Mouse (Mus musculus) ES-E14 (cell line): ENCODE results near the gene Sars2.

Experiments used
- CHD2 ChIP-seq: IDR thresholded peaks from 2 replicates; pipeline ENCODE4 v1.6.1; 2014; ENCODE audit warnings: mild to moderate bottlenecking, low read depth, low read length, inconsistent platforms
- HCFC1 ChIP-seq: IDR thresholded peaks from 2 replicates; pipeline ENCODE4 v1.6.1; 2012; ENCODE audit warnings: low read length, inconsistent platforms, borderline replicate concordance; ENCODE audit not compliant: insufficient read depth
- MAFK ChIP-seq: IDR thresholded peaks from 2 replicates; pipeline ENCODE4 v1.6.1; 2014; ENCODE audit warnings: mild to moderate bottlenecking, low read depth, low read length, inconsistent platforms; ENCODE audit not compliant: insufficient read depth
- ZC3H11A ChIP-seq: IDR thresholded peaks from 2 replicates; pipeline ENCODE4 v1.6.1; 2012; ENCODE audit warnings: low read depth, mild to moderate bottlenecking, inconsistent platforms, low read length, borderline replicate concordance
- ZNF384 ChIP-seq: IDR thresholded peaks from 2 replicates; pipeline ENCODE4 v1.6.1; 2012; ENCODE audit warnings: low read depth, low read length, inconsistent platforms

DNA sequence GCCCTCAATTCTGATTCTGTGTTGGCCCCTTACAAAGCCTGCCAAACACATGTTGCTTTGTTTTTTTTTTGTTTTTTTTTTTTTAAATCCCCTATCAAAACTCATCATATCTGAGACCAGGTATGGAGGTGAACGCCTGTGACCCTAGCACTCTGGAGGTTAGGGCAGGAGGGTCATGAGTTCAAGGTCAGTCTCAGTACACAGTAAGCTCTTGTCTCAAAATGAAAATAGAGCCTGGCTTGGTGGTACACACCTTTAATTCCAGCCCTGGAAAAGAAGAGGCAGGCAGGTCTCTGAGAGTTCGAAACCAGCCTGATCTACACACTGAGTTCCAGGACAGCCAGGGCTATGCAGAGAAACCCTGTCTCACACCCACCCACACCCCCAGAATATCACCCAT is 22.1 kb upstream of the Sars2 start:
- no peak for TF ChIP-seq MAFK
- TF ChIP-seq HCFC1, result no peak
- no peak for TF ChIP-seq CHD2
- no peak for TF ChIP-seq ZC3H11A
- no peak for TF ChIP-seq ZNF384
